Mouse (Mus musculus) heart, postnatal 14 days (tissue): ENCODE data around the gene Trim44. TPM values are rescaled to one million over a fixed set of nuclear protein-coding genes. Genes with fewer than 3 reads are reported as not detected.

Experiments used
- DNase-seq, 2 experiments: peaks; one replicate each; pipeline ENCODE4 v3.0.0; 2021 to 2022
- intact Hi-C: fragments of 180-260 bp; cut with DNase I; formaldehyde crosslinking; loops from one replicate; pipeline ENCODE4 v1.15.1; 2025
- total RNA-seq, 2 experiments: library from RNA; stranded (reverse); gene quantifications; 2 replicates each; pipeline ENCODE4 v1.2.3; 2021

Gene Trim44
- total RNA-seq, 2 experiments from 2014 or later = 30.0 to 31.3 TPM

DNA sequence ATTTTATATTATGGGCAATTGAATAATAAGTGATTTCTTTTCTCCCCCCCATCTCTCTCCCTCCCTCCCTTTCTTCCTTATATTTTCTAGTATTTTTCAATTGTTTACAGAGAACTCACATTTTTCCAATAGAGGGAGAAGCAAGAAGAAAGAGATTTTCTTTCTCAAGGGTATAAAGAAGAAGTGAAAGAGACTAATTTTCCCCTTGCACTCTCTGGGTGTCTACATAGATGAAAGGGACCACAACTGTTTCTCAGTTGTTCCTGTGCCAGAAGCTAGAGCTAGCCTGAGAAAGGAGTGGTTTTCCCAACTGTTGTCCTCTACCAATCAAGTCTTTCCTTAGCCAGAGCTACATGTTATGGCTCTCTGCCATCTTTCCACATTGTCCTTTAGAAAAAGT lies 34.9 kb downstream of the Trim44 start:
- intact Hi-C loops = no loop called here
- no peak for DNase-seq

DNA sequence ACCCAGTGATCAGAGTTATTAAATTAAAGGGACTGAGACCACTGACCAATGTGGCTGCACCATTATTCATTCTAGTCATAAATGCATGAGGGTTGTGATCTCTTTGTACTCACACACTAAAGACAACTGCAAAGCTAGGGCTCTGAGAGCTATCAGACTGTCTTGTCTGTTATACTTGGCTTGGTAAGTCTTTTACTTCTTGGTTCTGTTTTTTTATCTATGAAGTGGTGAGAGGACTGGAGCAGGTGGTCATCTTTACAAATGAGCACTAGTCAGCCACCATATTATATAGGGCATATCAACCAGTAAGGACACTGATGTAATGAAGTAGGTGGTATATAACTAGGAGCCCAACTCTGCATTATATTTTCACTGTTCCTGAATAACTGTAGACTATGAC lies 36.3 kb downstream of the Trim44 start:
- intact Hi-C loops = no loop called here
- no peak for DNase-seq

DNA sequence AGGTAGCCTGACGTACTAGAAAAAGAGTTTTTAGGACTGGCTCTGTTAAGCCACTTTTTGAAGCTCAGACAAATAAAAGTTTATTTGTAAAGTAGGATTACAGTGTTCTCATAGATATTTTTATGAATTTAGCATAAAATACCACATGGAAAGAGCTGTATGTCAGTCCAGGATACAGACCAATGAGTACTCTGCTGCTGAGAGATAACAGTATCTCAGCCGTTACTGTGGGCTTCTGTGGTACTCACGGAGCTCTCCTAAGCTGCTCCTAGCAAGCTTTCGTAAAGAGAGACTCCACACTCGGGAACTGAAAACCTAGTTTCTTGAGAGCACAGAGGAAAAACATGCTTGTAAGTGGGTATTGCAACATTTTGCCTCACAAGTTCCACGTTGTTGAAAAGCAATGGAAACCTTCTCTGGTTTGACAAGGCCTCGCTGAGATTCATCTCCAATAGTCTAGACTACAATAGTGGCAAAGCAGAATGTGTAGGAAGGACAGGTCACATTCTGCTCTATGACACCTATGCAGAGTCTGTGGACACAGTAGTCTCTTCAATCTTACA lies 41.6 kb downstream of the Trim44 start:
- intact Hi-C loops = no loop called here
- no peak for DNase-seq

DNA sequence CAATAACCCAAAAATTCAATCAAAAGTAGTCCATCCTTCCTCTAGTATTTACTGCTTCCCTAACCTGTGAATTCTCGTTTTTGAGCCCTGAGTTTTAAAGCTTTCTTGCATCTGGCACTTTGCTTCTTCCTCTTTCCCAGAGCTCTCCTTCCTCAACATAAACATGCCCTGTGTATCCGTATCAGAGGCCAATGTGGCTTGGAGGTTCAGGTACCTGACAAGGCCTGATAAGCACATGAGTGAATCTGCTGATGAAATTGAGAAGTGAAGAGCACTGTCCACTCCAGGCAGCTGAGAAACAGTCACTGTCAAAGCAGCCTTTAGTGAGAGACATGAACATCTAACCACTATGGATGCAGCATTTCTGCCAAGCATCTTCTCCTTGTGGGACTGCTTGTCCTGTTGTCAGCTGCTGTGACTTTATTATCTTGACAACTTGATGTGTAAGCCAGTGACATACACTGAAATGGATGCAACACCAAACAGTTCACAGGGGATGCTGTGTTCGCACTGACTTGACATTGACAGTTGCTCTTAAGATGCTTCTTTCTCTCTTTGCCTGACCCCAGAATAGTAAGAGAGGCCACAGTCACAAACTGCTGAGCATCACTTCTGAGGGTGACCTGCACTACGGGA lies 42.9 kb downstream of the Trim44 start:
- intact Hi-C loops = no loop called here
- DNase-seq = no peak

DNA sequence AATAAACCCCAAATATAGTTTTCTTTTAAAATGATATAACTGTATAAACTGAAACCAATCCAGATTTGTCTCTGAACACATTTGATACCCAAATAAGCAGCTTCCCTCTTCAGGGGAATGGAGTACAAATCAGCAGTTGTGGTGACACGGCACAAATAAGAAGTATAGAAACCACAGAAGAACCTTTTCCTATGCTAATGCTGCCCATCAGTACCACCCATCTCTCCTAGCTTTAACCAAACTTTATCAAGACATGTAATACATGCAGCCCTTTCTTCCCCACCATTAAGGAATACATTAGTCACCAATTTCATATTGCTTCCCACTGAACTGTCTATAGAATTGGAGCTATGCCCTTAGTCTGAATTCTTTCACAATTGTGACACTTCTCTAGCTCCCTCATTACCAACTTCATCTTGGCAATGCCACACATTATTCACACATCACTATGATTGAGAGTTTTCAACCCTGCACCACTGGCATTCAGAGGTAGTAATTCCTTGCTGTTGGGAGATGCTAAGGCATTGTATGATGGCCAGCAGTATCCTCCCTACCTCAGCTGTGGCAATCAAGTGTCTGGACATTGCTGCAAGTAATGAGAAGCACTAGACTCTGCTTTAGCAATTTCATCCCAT lies 44.6 kb downstream of the Trim44 start:
- no peak for DNase-seq
- intact Hi-C loops = no loop called here

DNA sequence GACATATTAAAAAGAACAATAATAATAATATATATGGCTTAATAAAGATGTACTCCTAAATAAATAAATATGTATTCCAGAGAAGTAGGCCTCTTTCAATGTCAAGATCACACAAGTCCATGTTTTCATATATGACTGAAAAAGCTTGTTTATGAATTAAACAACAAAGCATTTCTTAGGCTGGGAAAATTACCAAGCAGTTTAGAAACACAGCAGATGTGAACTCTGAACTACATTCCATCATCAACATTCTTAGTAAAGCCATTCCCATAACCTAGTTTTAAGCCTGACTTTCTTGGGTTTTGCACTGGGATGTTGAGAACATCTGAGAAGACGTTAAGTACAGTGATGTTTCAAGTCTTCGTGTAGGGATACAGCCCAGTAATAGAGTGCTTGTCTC lies 45.4 kb downstream of the Trim44 start:
- intact Hi-C loops = no loop called here
- no peak for DNase-seq

DNA sequence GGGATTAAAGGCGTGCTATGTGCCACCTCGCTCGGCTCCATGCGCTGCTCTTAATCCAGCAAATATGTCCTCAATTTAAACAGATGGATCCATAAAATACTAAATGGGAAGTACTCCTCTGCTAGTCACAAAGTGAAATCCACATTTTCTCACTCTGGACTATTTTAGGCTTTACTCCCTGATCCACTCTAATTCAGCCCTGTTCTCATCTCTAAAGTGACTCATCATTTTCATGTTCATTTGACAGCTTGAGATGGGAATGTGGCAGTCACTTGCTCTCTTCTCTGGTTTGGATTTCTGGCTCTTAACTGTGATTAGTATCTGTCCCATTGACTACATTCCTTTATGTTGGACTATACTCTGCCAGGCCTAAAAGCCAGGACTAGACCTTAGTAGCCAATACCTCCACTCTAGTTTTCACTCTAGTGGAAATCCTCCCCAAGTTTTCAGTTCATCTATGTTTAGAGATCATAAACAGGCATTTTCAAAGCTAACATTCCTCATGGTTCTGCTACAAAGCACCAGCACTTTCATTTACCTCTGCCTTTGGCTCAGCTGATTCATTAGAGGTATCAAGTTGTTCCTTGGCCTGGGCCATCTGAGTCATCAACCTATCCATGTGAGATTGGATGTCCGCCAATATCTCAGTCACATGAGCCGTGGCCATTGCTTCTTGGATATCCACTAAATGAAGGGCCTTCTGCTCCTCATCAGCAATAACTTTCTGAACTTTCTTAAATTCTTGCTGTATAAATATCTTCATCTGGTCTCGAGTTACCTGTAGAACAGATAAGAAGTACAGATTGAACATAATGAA lies 50.5 kb downstream of the Trim44 start:
- intact Hi-C loops = no loop called here
- DNase-seq = no peak

DNA sequence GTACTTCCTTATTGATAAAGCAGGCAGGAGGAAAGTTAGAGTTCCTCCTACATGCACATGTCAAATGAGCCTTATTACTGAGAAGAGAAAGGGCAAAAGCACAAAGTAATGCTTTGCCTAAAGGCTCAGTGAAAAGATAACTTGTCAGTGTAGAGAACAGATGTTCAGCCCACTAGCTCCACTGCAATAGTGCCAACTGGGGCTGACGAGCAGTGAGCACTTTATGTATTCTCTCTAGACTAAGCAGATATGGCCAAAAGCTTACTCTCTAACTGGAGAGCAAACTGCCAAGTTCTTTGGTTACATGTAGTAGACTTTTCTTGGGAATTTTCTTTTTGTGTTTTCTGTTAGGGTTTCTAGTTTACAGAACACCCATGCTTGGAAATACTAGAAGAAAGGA lies 53.6 kb downstream of the Trim44 start:
- intact Hi-C loops = no loop called here
- DNase-seq = no peak

DNA sequence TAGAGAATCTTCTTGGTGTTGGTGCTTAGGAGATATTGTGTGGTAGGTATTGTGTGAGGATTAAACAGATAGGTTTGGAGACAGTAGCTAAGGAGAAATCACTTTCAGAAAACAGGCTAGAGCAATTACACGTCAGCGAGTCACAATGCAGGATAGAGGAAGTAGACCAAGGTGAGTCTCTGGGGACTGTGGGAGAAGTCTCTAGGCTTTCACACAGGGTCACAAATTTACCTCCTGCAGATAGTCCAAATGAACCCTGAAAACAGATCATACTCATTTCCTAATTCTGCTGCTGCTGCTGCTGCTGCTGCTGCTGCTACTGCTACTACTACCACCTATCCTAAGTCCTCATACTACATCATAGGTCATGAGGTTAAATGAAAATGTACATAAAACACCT lies 66.2 kb downstream of the Trim44 start:
- no peak for DNase-seq
- intact Hi-C loops = no loop called here

DNA sequence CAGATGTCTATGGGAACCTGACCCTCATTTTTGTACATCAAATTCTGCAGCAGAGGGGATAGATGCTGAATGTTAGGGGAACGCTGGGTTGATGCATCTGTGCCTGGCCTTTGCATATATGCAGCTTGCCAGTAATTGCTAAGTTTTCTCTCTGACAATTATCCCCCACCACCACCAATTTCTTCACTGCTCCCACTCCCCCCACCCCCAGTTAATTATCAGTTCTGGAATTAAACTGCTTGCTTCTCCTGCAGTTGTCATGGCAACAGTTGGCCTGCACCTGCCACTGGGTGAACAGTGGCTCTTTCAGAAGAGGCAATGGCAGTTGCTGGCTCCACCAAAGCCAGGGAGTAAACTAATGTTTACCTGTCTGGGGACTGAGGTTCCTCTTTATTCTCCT lies 70.8 kb downstream of the Trim44 start:
- no peak for DNase-seq
- intact Hi-C loops = no loop called here

DNA sequence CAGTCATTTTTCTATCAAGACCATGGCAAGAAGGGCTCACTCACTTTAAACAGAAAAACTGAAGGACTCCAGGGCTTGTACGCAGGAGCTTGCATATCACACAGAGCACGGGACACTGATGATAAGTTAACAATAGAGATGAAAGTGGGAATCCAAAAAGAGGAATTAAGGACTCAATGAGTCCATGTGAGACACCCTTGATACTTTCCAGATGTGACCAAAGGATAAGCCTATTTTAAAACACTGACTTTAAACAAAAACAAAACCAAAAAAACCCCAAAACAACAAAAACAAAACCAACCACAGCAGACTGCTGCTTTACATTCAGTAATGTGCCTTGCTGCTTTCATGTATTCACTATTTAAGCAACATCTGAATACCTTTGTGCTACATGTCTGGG lies 75.7 kb downstream of the Trim44 start:
- no peak for DNase-seq
- intact Hi-C loops = no loop called here

DNA sequence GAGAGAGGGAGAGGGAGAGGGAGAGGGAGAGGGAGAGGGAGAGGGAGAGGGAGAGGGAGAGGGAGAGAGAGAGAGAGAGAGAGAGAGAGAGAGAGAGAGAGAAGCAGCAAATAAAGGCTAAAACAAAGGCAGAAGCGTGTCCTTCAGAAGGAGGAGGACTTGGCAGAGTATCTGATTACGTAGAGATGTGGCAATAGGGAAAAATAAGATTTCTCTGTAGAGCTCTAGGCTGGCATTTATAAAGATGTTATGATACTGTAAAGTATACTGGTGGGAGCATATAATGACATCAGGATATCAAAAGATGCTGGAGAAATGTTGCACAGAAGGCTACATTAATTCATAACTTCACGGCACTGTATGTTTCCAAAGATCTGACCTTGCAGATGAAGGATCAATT lies 76.5 kb downstream of the Trim44 start:
- intact Hi-C loops = no loop called here
- no peak for DNase-seq

DNA sequence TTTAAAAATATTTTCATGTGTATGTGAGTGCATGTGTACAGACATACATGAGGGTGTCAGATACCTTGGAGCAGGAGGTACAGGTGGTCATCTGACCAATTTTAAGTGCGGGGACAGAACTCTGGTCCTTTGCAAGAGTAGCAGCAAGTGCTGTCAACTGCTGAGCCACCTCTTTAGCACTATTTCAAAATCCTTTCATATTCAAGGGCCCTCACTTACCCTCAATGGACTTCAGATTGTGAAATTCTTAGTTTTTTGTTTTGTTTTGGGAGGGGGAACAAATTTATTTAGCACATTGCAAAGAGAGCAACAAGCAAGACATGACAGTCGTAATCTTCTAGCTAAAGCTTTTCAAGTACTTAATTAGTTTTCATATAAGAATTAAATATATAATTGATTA lies 81.7 kb downstream of the Trim44 start:
- intact Hi-C loops = no loop called here
- DNase-seq = no peak

DNA sequence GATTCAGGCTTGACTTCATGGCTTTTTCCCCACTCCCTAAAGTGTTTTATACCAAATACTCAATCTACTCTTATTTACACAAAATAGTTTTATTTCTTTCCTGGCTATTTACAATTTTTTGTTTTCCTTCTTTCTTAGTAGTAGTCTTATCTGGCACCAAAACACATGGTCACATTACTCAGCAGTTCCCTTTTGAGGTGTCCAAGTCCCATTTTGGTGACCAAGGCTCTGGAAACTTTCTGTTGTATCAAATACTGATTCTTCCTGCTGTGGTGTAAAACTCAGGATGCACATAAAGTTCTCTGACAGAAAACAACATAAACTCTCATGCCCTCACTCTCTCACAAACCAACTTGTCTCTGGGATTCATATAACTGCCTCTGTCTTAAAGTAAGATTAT lies 83.3 kb downstream of the Trim44 start:
- no peak for DNase-seq
- intact Hi-C loops = no loop called here

DNA sequence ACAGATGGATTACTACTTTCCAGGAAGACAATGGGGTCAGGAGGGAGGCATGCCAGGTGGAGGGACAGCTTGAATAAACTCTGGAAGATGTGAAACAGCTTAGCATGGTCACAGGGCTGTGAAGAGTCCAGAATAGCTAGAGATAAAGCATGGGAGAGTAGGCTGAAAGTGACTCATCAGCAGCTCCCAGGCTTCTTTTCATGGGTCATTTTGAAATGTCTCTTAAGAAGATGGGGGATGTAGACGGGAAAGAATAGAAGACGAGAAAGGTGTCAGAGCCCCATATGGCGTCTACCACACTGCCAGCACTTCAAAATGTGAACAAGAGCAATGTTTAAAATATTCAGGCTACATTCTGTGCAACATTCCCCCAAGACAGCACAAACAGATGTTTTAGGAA lies 91.1 kb downstream of the Trim44 start:
- peak in 1 of 2 experiments; percentile 11 for DNase-seq

DNA sequence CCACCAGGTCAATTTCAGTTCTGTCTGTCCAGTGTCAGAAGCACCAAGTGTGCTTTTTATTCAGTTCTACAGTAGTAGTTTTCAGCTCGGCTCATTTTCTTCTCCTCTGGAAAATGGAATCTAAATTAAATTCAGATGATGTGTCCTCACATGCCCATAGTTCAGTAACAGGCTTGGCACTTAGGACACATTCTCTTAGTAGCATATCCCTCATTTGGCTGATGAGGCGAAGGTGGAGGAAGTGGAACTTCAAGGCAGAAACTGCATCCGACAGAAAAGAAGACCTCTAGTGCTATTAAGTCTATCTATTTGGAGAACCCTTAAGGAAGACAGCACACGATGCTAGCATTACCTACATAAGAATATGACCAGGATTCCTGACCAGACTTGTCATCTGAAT lies 92.5 kb downstream of the Trim44 start:
- intact Hi-C loops = no loop called here
- no peak for DNase-seq

More for the DNA sequence above, 91.1 kb downstream of the Trim44 start:
- intact Hi-C loops = no loop called here

DNA sequence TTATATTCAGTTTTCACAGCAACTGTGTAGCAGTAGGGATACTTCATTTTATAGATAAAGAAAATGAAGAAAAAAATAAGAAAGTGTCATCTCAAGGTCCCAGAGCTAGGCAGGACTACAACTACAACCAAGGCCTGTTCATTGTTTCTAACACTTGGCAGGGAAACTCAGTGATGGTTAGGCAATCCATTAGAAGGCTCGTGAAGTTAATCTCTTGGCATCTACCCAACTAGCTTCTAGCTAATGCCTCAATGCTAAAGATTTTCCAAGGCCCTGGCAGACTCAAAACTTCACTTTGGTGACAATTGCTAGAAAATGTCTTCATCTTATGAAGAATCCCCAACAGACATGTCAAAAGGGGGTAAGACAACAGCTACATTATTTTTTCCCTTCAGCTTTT lies 93.0 kb downstream of the Trim44 start:
- intact Hi-C loops = no loop called here
- DNase-seq = no peak

DNA sequence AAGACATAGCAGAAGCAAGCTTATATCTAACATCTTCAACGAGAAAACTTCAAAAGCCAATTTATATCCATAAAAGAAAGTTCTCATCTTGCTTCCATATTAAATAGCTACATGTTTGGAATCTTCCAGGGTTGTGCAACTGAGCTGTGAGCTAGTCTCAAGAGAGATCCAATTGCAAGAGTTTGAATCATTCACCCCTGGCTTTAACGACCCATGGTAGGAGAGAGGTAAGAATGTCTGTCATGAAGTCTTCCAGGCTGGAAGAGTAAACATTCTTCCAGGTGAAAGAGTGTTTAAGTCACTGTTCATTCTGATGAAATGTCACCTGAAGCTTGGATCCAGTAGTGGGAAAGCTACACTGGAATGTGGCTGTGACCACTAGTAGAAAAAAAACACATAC lies 93.6 kb downstream of the Trim44 start:
- DNase-seq = no peak
- intact Hi-C loops = no loop called here

DNA sequence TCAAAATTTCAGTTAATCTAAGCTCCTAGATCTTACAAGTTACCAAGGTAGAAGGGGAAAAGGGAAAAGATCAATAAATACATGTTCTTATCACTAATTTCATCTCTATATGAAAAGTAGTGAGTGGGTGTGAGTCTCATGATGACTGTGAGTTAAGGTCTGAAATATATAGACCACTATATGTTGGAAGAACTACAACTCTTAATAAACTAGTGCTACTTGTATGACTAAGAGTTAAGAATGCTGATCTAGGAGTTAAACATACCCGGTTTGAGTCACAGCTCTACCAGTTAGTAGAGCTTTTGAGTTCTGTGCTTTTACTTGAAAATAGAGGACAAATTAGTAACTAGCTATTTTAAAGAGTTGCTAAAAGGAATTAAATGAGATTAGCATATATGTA lies 94.7 kb downstream of the Trim44 start:
- intact Hi-C loops = no loop called here
- DNase-seq = no peak

DNA sequence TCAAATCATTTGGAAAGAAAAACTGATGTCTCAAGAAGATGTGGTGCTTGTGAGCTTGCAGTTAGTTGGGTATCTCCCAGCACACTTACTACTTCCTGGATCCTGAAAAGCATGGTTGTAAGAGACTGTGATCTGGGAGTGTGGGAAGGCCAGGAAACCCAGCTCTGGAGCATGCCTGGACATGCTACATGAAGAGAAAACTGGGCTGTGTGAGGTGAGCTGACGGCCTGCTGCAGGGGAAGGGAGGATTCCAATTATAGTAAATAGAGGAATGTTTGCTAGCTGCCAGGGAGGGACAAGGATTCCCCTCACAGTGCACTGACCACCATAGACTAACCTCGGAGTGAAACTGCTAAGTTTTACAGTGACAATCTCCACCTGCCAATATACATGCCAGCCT lies 104.4 kb downstream of the Trim44 start:
- intact Hi-C loops = no loop called here
- DNase-seq = no peak

DNA sequence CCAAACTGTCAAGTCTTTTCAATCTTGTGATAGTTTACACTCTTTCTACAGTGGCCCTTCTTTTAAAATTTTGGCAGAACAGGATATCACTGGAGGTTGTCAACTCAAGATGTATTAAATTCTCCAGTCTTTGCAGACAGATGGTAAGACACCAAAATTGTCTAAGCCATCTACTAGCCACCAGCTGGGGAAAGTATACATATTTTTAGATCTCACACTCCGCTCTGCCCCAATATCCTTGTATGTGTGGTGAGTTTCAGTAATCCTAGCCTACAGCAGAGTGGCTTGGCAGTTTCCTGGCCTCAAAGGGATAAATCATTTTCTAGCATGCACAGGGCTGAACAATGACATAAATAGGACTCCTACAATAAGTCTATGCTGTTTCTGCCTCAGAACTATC lies 105.1 kb downstream of the Trim44 start:
- intact Hi-C loops = no loop called here

More for the DNA sequence above, 105.1 kb downstream of the Trim44 start:
- DNase-seq = no peak
